Mouse (Mus musculus): ENCODE measurements around the gene Crtc1. TPM values are rescaled to one million over a fixed set of nuclear protein-coding genes. Genes with fewer than 3 reads are reported as not detected.

Crtc1 gene
- polyA plus RNA-seq, 1 experiment from 2014 or later, result 23.9 TPM

DNA sequence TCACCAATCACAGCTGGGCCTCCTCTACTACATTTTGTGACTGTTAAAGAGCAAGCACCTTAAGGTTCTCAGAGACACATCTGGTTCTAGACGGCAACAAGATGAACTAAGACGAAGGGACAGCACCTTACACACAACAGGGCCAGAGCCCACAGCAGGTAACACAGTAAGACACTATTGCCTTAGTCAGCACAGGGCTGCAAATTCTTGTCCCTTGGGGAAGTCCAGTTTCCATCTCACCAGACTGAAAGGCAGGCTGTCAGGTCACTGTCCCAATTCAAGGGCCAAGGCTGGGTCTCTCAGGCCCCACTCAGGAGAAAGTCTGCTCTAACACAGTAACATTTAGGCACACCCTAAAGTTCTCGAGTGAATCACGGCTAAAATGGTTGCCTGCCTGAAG lies 91.9 kb downstream of the Crtc1 start:
- Histone ChIP-seq H3K27me3 (replicated peaks; ENCODE audit: control insufficient read depth, insufficient read depth, low read length) (no peaks in the 10 kb centered on the region), H3K4me1 (ENCODE audit: control insufficient read depth, insufficient read depth, low read length) (peaks cover 20% of the 10 kb centered on the region), H3K27ac (ENCODE audit: low read depth, low read length) (no peak overlapping the region), H3K4me2 (ENCODE audit: low read length) (no peak overlapping the region), H3K9me3 (replicated peaks; ENCODE audit: control insufficient read depth, low read length) (no peaks in the 10 kb centered on the region), H3K36me3 (ENCODE audit: control insufficient read depth, insufficient read depth, low read length) (peaks cover 44% of the 10 kb centered on the region), H3K9ac (ENCODE audit: low read length) (no peak overlapping the region), H3K4me3 (ENCODE audit: low read depth, low read length) (no peak overlapping the region)
- no peak for ATAC-seq
- 88% methylated on average over 4 of the region's 4 CpGs for WGBS
- DNase-seq (ENCODE audit: low spot score), result no peak

DNA sequence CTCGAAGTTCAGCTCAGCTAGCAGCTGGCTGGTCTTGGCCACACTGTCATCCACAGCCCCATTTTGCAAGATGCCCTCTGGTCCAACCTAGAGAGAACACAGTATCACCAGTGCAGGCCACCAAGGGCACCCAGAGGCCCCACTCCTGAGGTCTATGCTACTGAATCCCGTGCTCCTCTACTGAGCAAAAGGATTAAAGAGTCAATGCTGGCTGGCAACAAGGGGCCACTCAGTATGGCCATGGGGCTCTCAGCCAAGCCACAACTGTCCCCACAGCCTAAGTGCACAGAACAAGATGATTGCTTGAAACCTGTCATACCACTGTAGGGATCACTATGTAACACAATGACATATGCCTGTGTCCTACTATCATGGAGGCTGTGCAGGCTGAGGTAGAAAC lies 95.1 kb downstream of the Crtc1 start:
- Histone ChIP-seq H3K4me3 (ENCODE audit: low read depth, low read length) (no peak overlapping the region), H3K4me2 (ENCODE audit: low read length) (no peak overlapping the region), H3K27me3 (replicated peaks; ENCODE audit: control insufficient read depth, insufficient read depth, low read length) (no peaks in the 10 kb centered on the region), H3K9ac (ENCODE audit: low read length) (no peak overlapping the region), H3K36me3 (ENCODE audit: control insufficient read depth, insufficient read depth, low read length) (peaks cover 65% of the 10 kb centered on the region), H3K4me1 (ENCODE audit: control insufficient read depth, insufficient read depth, low read length) (no peaks in the 10 kb centered on the region), H3K9me3 (replicated peaks; ENCODE audit: control insufficient read depth, low read length) (no peaks in the 10 kb centered on the region), H3K27ac (ENCODE audit: low read depth, low read length) (no peak overlapping the region)
- 86% methylated on average over 2 of the region's 2 CpGs for WGBS
- DNase-seq (ENCODE audit: low spot score), result no peak
- no peak for ATAC-seq

DNA sequence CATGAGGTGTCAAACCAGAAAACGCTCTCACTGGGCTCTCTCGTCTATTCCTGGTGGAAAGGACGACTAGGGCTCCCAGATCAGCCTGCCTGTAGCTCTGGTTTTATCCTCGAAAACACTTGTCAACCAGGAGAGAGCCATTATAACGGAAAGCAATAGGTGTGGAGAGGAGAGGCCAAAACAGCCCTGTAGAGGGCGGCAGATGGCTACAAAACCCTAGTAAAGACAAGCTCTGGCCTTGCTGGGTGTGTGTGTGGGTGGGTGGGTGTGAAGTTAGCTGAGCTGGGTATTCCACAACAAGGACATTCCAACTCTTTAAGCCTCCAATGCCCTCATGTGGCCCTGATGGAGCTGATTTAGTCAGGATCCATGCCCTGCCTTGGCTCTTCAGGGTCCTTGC lies 95.7 kb downstream of the Crtc1 start:
- ATAC-seq, result peak; percentile 55
- no peak overlapping the region for H3K27ac ChIP-seq (ENCODE audit: low read depth, low read length)

DNA sequence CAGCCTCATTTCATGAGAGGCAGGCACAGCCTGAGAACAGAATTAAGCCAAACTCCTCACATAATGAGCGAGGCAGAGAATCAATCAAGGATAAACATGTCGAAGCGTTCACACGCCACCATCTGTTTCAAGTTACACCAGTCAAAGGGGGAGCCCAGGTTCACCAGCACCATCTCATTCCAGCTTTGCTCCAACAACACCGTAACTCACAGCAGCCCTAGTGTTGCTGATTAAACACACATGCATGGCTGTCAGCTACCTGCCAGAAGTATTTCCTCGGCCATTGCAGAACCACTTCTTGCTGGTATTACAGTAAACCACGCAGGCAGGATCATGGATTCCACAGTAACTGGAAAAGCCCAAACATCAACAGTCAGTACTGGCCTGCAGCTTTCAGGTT lies 96.3 kb downstream of the Crtc1 start:
- 70% methylated on average over 7 of the region's 7 CpGs for WGBS
- H3K9ac ChIP-seq (ENCODE audit: low read length), result no peak overlapping the region

More for the DNA sequence above, 95.7 kb downstream of the Crtc1 start:
- Histone ChIP-seq H3K9ac (ENCODE audit: low read length) (no peak overlapping the region), H3K27me3 (replicated peaks; ENCODE audit: control insufficient read depth, insufficient read depth, low read length) (no peaks in the 10 kb centered on the region), H3K9me3 (replicated peaks; ENCODE audit: control insufficient read depth, low read length) (no peaks in the 10 kb centered on the region), H3K4me3 (ENCODE audit: low read depth, low read length) (no peak overlapping the region), H3K4me2 (ENCODE audit: low read length) (no peak overlapping the region), H3K4me1 (ENCODE audit: control insufficient read depth, insufficient read depth, low read length) (no peaks in the 10 kb centered on the region), H3K36me3 (ENCODE audit: control insufficient read depth, insufficient read depth, low read length) (peaks cover 65% of the 10 kb centered on the region)
- peak; percentile 60 for DNase-seq (ENCODE audit: low spot score)
- 64% methylated on average over 6 of the region's 6 CpGs for WGBS

GRCm38 (mm10) chr8:70342007-70342406 lies 97.4 kb downstream of the Crtc1 start:
- Histone ChIP-seq H3K27me3 (replicated peaks; ENCODE audit: control insufficient read depth, insufficient read depth, low read length) (no peaks in the 10 kb centered on the region), H3K4me3 (ENCODE audit: low read depth, low read length) (no peak overlapping the region), H3K4me2 (ENCODE audit: low read length) (no peak overlapping the region), H3K4me1 (ENCODE audit: control insufficient read depth, insufficient read depth, low read length) (no peaks in the 10 kb centered on the region), H3K36me3 (ENCODE audit: control insufficient read depth, insufficient read depth, low read length) (peaks cover 77% of the 10 kb centered on the region), H3K27ac (ENCODE audit: low read depth, low read length) (no peak overlapping the region), H3K9ac (ENCODE audit: low read length) (no peak overlapping the region), H3K9me3 (replicated peaks; ENCODE audit: control insufficient read depth, low read length) (no peaks in the 10 kb centered on the region)
- 94% methylated on average over 14 of the region's 14 CpGs for WGBS
- ATAC-seq (no peak), DNase-seq (ENCODE audit: low spot score) (no peak)

More for the DNA sequence above, 96.3 kb downstream of the Crtc1 start:
- no peak overlapping the region for H3K4me3 ChIP-seq (ENCODE audit: low read depth, low read length)
- no peaks in the 10 kb centered on the region for H3K9me3 ChIP-seq (replicated peaks; ENCODE audit: control insufficient read depth, low read length)
- H3K27ac ChIP-seq (ENCODE audit: low read depth, low read length), result no peak overlapping the region
- peaks cover 67% of the 10 kb centered on the region for H3K36me3 ChIP-seq (ENCODE audit: control insufficient read depth, insufficient read depth, low read length)
- DNase-seq (ENCODE audit: low spot score) (peak; percentile 22), ATAC-seq (no peak)
- H3K4me2 ChIP-seq (ENCODE audit: low read length), result no peak overlapping the region
- H3K4me1 ChIP-seq (ENCODE audit: control insufficient read depth, insufficient read depth, low read length), result no peaks in the 10 kb centered on the region
- H3K27me3 ChIP-seq (replicated peaks; ENCODE audit: control insufficient read depth, insufficient read depth, low read length), result no peaks in the 10 kb centered on the region

DNA sequence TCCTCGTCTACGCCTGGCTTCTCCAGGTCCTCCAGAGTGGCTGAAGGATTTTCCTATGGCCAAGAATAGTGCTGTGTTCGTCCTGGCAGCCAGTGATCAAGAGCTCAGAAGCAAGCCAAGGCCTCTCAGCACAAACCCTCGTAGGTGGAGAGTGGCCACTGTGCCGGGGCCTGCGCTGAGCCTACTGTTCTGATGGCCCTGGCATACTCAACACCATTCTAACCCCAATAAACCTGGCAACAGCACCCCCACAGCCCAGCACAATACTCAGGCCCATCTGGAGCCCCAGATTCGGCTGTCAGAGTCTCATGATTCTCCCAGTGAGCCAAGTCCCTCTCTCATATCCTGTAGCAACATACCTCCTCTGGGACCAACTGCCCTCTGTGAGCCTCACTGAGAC lies 98.7 kb downstream of the Crtc1 start:
- WGBS, result 93% methylated on average over 7 of the region's 7 CpGs
- Histone ChIP-seq H3K4me2 (ENCODE audit: low read length) (no peak overlapping the region), H3K36me3 (ENCODE audit: control insufficient read depth, insufficient read depth, low read length) (peaks cover 87% of the 10 kb centered on the region), H3K9ac (ENCODE audit: low read length) (no peak overlapping the region), H3K9me3 (replicated peaks; ENCODE audit: control insufficient read depth, low read length) (no peaks in the 10 kb centered on the region), H3K4me1 (ENCODE audit: control insufficient read depth, insufficient read depth, low read length) (no peaks in the 10 kb centered on the region), H3K27me3 (replicated peaks; ENCODE audit: control insufficient read depth, insufficient read depth, low read length) (no peaks in the 10 kb centered on the region), H3K27ac (ENCODE audit: low read depth, low read length) (no peak overlapping the region), H3K4me3 (ENCODE audit: low read depth, low read length) (no peak overlapping the region)
- no peak for DNase-seq (ENCODE audit: low spot score)
- ATAC-seq, result no peak

GRCm38 (mm10) chr8:70338931-70339330 lies 100.4 kb downstream of the Crtc1 start:
- Histone ChIP-seq H3K36me3 (ENCODE audit: control insufficient read depth, insufficient read depth, low read length) (peaks cover 100% of the 10 kb centered on the region), H3K9me3 (replicated peaks; ENCODE audit: control insufficient read depth, low read length) (no peaks in the 10 kb centered on the region), H3K4me3 (ENCODE audit: low read depth, low read length) (no peak overlapping the region), H3K27me3 (replicated peaks; ENCODE audit: control insufficient read depth, insufficient read depth, low read length) (no peaks in the 10 kb centered on the region), H3K27ac (ENCODE audit: low read depth, low read length) (no peak overlapping the region), H3K4me2 (ENCODE audit: low read length) (no peak overlapping the region), H3K4me1 (ENCODE audit: control insufficient read depth, insufficient read depth, low read length) (no peaks in the 10 kb centered on the region), H3K9ac (ENCODE audit: low read length) (no peak overlapping the region)
- 96% methylated on average over 7 of the region's 7 CpGs for WGBS
- DNase-seq (ENCODE audit: low spot score), result no peak
- ATAC-seq, result no peak

GRCm38 (mm10) chr8:70332878-70333202 lies 106.5 kb downstream of the Crtc1 start:
- Histone ChIP-seq H3K9me3 (replicated peaks; ENCODE audit: control insufficient read depth, low read length) (no peaks in the 10 kb centered on the region), H3K4me3 (ENCODE audit: low read depth, low read length) (no peak overlapping the region), H3K4me1 (ENCODE audit: control insufficient read depth, insufficient read depth, low read length) (peaks cover 18% of the 10 kb centered on the region), H3K27ac (ENCODE audit: low read depth, low read length) (no peak overlapping the region), H3K36me3 (ENCODE audit: control insufficient read depth, insufficient read depth, low read length) (peaks cover 88% of the 10 kb centered on the region), H3K4me2 (ENCODE audit: low read length) (no peak overlapping the region), H3K27me3 (replicated peaks; ENCODE audit: control insufficient read depth, insufficient read depth, low read length) (no peaks in the 10 kb centered on the region), H3K9ac (ENCODE audit: low read length) (no peak overlapping the region)
- DNase-seq (ENCODE audit: low spot score) (no peak), ATAC-seq (no peak)
- WGBS, result 97% methylated on average over 6 of the region's 6 CpGs

Data from forebrain, embryonic 14.5 days (tissue).